Mouse (Mus musculus) cortical plate, adult 2 months (tissue): ENCODE measurements around the gene Zyg11a.

ENCODE experiments used
- CTCF ChIP-seq: fragments of 200-500 bp; IDR thresholded peaks from 2 replicates; pipeline ENCODE4 v1.5.1; 2011; ENCODE audit warnings: mild to moderate bottlenecking, control low read depth, low read length; ENCODE audit not compliant: insufficient read depth; ENCODE audit errors: extremely low read depth
- POLR2A ChIP-seq: fragments of 200-500 bp; IDR thresholded peaks from 2 replicates; pipeline ENCODE4 v1.6.1; 2011; ENCODE audit warnings: mild to moderate bottlenecking, low read length, control low read depth; ENCODE audit not compliant: insufficient read depth; ENCODE audit errors: extremely low read depth

DNA sequence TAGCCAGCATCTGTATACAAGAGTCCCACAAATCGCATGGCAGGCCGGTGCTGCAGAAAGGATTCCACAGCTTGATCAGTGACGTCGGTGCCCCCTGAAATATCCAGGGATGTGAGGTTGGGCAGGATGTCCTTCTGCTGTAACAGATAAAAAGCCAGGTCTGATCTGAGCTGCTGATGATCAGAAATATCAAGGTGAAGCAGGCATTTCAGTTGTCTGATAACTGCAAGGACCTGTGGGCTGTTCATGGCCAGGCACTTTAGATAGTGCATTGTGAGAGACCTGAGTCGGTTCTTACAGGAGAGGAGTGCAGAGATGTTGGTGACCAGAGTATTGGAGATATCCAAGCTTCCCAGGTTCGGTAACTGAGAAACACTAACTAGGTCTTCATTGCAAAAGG is 13.2 kb downstream of the Zyg11a start:
- TF ChIP-seq CTCF (no peak), POLR2A (no peak)
